Mouse (Mus musculus) E14TG2a.4 (cell line): ENCODE measurements around the gene Mrfap1.
A peak's percentile ranks its signal among the peaks of the same experiment; 100 is the strongest.

ENCODE experiments used
- H3K27me3 ChIP-seq: 2 replicates; pipeline ENCODE4 v1.6.1; 2014; ENCODE audit warnings: low read length, control low read depth; ENCODE audit not compliant: insufficient read depth
- H3K36me3 ChIP-seq: 2 replicates; pipeline ENCODE4 v1.6.1; 2014; ENCODE audit warnings: low read length, control low read depth; ENCODE audit not compliant: insufficient read depth
- H3K4me1 ChIP-seq: replicated peaks from 2 replicates; pipeline ENCODE4 v1.6.1; 2014; ENCODE audit warnings: low read depth, low read length, control low read depth
- H3K4me3 ChIP-seq: replicated peaks from 2 replicates; pipeline ENCODE4 v1.5.1; 2014; ENCODE audit warnings: mild to moderate bottlenecking, low read length
- H3K9me3 ChIP-seq: 2 replicates; pipeline ENCODE4 v1.6.1; 2014; ENCODE audit warnings: low read length, control low read depth
- CTCF ChIP-seq: conservative IDR thresholded peaks from 2 replicates; pipeline ENCODE4 v1.5.1; 2014; ENCODE audit warnings: low read length
- NANOG ChIP-seq: IDR thresholded peaks from 2 replicates; pipeline ENCODE4 v1.6.1; 2014; ENCODE audit warnings: borderline replicate concordance, low read length, mixed read lengths
- POU5F1 ChIP-seq: IDR thresholded peaks from 2 replicates; pipeline ENCODE4 v1.6.1; 2014; ENCODE audit warnings: low read length, borderline replicate concordance

The Mrfap1 gene

GRCm38 (mm10) chr5:36748536-36749061, 48.0 kb downstream of the Mrfap1 start, which contains the start of gene Bloc1s4:
Gene Bloc1s4 (minus strand): TSS chr5:36748650.
- H3K27me3 ChIP-seq = no peaks in the 10 kb centered on the region
- peak within 1 kb of the TSS; percentile 98 for H3K4me3 ChIP-seq
- TF ChIP-seq NANOG = no peak
- no peak for TF ChIP-seq CTCF
- TF ChIP-seq POU5F1 = no peak
- peaks cover 21% of the 10 kb centered on the region for H3K36me3 ChIP-seq
- peaks cover 21% of the 10 kb centered on the region for H3K4me1 ChIP-seq
- no peaks in the 10 kb centered on the region for H3K9me3 ChIP-seq

GRCm38 (mm10) chr5:36747794-36748535, 48.6 kb downstream of the Mrfap1 start:
- Histone ChIP-seq H3K36me3 (peaks cover 21% of the 10 kb centered on the region), H3K27me3 (no peaks in the 10 kb centered on the region), H3K4me1 (peaks cover 21% of the 10 kb centered on the region), H3K9me3 (no peaks in the 10 kb centered on the region), H3K4me3 (peak overlapping the region; percentile 98)
- TF ChIP-seq NANOG (no peak), CTCF (no peak), POU5F1 (no peak)

- H3K4me3 ChIP-seq = peak overlapping the region; percentile 98
- no peaks in the 10 kb centered on the region for H3K9me3 ChIP-seq
- H3K4me1 ChIP-seq = peaks cover 24% of the 10 kb centered on the region
- H3K27me3 ChIP-seq = no peaks in the 10 kb centered on the region
- TF ChIP-seq NANOG = no peak
- TF ChIP-seq POU5F1 = no peak
- no peak for TF ChIP-seq CTCF
- H3K36me3 ChIP-seq = peaks cover 21% of the 10 kb centered on the region
Observed at GRCm38 (mm10) chr5:36747071-36747470, 49.5 kb downstream of the Mrfap1 start.
